Mouse (Mus musculus): Measurements from ENCODE around the gene Pter. TPM values are rescaled to one million over a fixed set of nuclear protein-coding genes. Genes with fewer than 3 reads are reported as not detected.

Gene Pter
- polyA plus RNA-seq, 1 experiment from 2014 or later: 16.4 TPM

DNA sequence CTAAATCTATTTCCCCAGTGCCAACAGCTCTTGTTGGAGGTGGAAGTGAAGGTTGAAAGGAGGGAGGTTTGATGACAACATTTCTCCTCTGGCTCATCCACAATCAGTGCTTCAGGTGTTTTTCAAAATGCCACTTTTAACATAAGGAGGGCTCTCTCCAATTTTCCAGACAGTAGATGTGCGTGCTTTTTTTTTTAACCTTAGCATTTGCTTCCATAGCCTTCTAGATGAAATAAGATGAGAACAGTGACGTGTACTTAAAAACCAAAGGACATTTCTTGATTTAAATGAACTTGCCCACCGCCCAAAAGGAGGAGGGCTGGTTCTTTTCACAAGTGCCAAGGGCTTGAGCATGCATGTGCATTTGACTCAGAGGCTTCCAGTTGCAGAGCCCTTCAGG is 88.1 kb downstream of the Pter start:
- Histone ChIP-seq H3K4me3 (peak overlapping the region; percentile 70; the same call in 1 of the 2 replicates), H3K36me3 (replicated peaks) (no peaks in the 10 kb centered on the region), H3K9me3 (no peaks in the 10 kb centered on the region), H3K27ac (no peak overlapping the region), H3K27me3 (ENCODE audit: poor library complexity, severe bottlenecking) (peaks cover 79% of the 10 kb centered on the region), H3K4me1 (peaks cover 30% of the 10 kb centered on the region)
- DNase-seq (ENCODE audit: extremely low spot score, low spot score): no peak
- WGBS: 26% methylated on average over 3 of the region's 3 CpGs

DNA sequence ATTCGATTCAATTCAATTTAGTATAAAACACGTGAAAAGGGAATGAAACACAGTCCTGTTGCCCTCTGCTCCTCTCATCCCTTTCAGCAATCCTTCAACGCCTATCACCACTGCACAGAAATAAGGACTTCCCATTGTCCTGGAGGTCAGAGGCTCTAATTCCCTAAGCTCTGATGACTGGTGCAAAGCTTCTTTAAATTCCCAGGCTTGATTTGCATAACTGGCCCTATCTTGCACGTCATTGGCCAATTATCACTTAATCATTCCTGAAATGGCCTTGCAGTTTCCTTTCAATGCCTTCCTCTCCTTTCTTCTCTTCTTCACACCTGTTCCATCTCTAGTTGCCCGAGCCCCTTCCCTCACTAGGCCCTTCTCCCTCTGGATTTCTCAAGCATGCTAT is 94.5 kb downstream of the Pter start:
- H3K9me3 ChIP-seq: no peaks in the 10 kb centered on the region
- no peak for DNase-seq (ENCODE audit: extremely low spot score, low spot score)

DNA sequence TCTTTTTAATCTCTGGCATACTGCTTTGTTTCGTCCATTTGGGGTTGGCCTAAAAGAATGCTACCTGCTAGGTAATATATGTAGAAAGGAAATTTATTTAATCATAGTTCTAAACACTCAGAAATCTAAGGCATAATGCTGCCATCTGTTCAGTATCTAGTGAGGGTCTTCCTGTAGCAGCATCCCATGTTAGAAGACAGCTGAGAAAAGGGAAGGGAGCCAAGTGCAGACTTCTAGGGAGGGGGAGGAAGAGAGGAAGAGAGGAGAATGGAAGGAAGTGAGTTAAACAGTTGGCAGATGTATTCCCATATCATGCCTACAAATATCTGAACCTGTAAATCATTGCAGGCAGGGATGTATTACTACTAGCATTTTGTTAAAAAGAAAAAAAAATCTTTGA is 95.0 kb downstream of the Pter start:
- peaks cover 10% of the 10 kb centered on the region for H3K27me3 ChIP-seq (ENCODE audit: poor library complexity, severe bottlenecking)
- peaks cover 6% of the 10 kb centered on the region for H3K4me1 ChIP-seq
- 83% methylated on average over 1 of the region's 1 CpGs for WGBS
- no peak for DNase-seq (ENCODE audit: extremely low spot score, low spot score)
- H3K9me3 ChIP-seq: no peaks in the 10 kb centered on the region
- no peak overlapping the region for H3K4me3 ChIP-seq
- no peaks in the 10 kb centered on the region for H3K36me3 ChIP-seq (replicated peaks)
- H3K27ac ChIP-seq: no peak overlapping the region

More for the DNA sequence above, 94.5 kb downstream of the Pter start:
- H3K4me1 ChIP-seq: peaks cover 6% of the 10 kb centered on the region
- no peak overlapping the region for H3K4me3 ChIP-seq
- no peak overlapping the region for H3K27ac ChIP-seq
- no peaks in the 10 kb centered on the region for H3K36me3 ChIP-seq (replicated peaks)
- H3K27me3 ChIP-seq (ENCODE audit: poor library complexity, severe bottlenecking): peaks cover 15% of the 10 kb centered on the region
- WGBS: 37% methylated on average over 5 of the region's 5 CpGs

DNA sequence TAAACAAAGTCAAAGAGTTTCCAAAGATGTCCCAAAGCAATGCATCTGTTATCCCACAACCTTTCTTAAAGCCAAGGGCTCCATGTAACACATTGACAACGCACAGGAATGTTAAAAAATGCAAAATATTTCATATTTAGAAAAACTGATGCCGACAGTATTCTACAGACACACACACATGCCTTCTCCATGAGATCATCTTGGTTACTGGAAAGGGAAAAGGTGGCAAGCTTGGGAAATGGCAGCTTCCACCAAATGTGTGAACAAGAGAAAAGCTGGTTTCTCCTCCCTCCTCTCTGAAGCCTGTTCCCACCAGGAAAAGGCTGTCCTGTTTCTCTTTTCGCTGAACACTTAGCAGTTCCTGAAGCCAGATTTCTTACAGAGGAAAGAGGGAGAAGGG is 114.9 kb downstream of the Pter start:
- no peak for DNase-seq (ENCODE audit: extremely low spot score, low spot score)
- no peaks in the 10 kb centered on the region for H3K36me3 ChIP-seq (replicated peaks)
- no peak overlapping the region for H3K27ac ChIP-seq
- no peaks in the 10 kb centered on the region for H3K4me1 ChIP-seq
- H3K27me3 ChIP-seq (ENCODE audit: poor library complexity, severe bottlenecking): no peaks in the 10 kb centered on the region
- no peak overlapping the region for H3K4me3 ChIP-seq
- H3K9me3 ChIP-seq: no peaks in the 10 kb centered on the region
- 77% methylated on average over 3 of the region's 3 CpGs for WGBS

DNA sequence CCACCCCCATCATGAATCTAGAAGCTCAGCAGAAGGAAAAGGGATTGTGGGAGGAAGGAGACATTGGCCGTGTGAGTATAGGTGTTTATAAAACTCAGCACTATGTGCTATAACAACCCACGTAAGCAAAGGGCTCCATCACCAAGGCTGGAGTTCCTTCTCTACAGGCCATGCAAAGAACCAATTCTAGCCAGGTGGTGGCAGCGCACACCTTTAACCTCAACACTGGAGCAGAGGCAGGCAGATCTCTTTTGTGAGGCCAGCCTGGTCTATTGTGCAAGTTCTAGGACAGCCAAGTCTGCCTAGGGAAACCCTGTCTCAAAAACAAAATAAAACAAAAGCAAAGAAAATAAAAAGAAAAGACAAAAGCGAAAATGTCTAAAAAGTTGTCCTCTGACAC is 115.9 kb downstream of the Pter start:
- WGBS: 93% methylated on average over 4 of the region's 4 CpGs
- Histone ChIP-seq H3K36me3 (replicated peaks) (no peaks in the 10 kb centered on the region), H3K4me1 (no peaks in the 10 kb centered on the region), H3K9me3 (no peaks in the 10 kb centered on the region), H3K27me3 (ENCODE audit: poor library complexity, severe bottlenecking) (no peaks in the 10 kb centered on the region), H3K27ac (no peak overlapping the region), H3K4me3 (no peak overlapping the region)
- DNase-seq (ENCODE audit: extremely low spot score, low spot score): no peak

DNA sequence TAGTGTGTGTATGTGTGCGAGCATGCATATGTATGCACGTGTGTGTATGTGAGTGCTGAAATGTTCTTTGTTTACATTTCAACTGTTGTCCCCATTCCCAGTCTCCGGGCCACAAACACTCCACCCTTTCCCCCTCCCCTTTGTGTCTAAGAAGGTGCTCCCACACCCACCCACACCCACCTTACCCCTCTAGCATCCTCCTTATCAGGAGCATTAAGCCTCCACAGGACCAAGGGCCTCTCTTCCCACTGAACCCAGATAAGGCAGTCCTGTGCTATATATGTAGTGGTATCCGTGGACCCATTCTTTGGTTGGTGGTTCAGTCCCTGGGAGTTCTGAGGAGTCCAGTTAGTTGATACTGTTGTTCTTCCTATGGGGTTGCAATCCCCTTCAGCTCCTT is 120.7 kb downstream of the Pter start:
- Histone ChIP-seq H3K36me3 (replicated peaks) (no peaks in the 10 kb centered on the region), H3K27ac (no peak overlapping the region), H3K27me3 (ENCODE audit: poor library complexity, severe bottlenecking) (no peaks in the 10 kb centered on the region), H3K4me1 (no peaks in the 10 kb centered on the region), H3K4me3 (no peak overlapping the region), H3K9me3 (no peaks in the 10 kb centered on the region)
- WGBS: 90% methylated on average over 4 of the region's 4 CpGs
- DNase-seq (ENCODE audit: extremely low spot score, low spot score): no peak

DNA sequence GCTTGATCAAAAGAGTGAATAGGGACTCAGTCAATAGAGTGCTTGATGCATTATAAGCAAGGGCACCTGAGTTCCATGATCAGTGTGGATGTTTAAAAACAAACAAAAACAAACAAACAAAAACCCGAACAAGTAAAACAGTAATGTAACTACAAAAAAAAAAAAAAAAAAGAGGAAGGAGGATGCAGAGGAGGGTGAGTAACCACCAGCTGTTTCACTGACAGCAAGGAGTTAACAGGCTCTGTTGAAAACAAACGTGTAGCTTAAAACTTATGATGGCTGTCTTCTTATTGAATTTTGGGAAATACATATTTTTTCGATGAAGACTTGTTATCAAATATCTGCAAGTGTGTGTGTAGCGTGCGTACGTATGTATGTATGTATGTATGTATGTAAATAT is 124.8 kb downstream of the Pter start:
- no peaks in the 10 kb centered on the region for H3K36me3 ChIP-seq (replicated peaks)
- H3K27me3 ChIP-seq (ENCODE audit: poor library complexity, severe bottlenecking): no peaks in the 10 kb centered on the region
- H3K9me3 ChIP-seq: no peaks in the 10 kb centered on the region
- 92% methylated on average over 6 of the region's 6 CpGs for WGBS
- no peak for DNase-seq (ENCODE audit: extremely low spot score, low spot score)
- H3K27ac ChIP-seq: no peak overlapping the region
- no peak overlapping the region for H3K4me3 ChIP-seq
- peaks cover 3% of the 10 kb centered on the region; the same call in 1 of the 2 replicates for H3K4me1 ChIP-seq

Other genes starting within 250 kb of the Pter start
- gene C1ql3, start 87.8 kb downstream of the Pter start, polyA plus RNA-seq (2016; fragmentation: Nextera tagmentation; extraction: Ambion mirVana): 0.14 and 0.25 TPM in 2 replicates